Mouse (Mus musculus) 3134 (cell line): ENCODE results near the gene Cib4.

Experiments used
- DNase-seq: peaks from one replicate; pipeline ENCODE4 v3.0.0-alpha.2; 2011; ENCODE audit warnings: low spot score; ENCODE audit not compliant: insufficient read length; ENCODE audit errors: extremely low read depth

Gene Cib4

DNA sequence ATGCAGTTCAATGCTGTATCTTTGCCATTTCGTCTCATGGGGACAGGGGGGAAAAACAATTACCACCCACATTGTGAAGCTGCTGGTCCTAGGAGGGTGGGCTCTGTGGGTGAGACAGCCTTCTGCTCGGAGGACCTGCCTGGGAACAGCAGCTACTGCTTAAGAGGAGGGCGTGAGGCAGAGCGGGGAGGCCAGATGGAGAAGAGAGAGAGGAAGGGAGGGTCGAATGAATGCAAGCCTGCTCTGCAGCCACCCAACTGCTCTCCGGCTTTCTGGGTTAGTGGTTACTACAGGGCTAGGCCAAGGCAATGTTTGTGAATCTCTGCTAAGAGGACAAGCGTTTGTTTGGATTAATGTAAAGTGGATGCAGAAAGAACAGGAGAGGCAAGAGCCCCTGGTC is 26.1 kb downstream of the Cib4 start:
- DNase-seq = no peak

DNA sequence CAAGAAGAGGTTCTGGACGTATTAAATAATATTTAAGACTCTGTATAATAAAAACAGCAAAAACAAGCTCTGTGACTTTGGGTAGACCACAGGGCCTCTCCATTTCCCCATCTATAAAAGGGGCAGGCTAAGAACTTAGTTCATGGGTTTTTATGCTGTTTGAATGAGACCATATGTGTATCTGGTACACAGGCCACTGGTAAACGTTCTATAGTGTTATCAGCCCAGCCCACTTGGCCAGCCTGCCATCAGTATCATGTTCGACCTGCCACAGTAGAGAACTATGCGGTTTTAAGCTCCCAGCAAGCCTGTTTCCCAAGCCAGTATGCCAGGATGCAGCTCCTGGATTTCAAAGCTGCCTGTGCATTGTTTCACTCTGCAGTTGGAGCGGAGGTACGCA is 27.1 kb downstream of the Cib4 start:
- DNase-seq = no peak

DNA sequence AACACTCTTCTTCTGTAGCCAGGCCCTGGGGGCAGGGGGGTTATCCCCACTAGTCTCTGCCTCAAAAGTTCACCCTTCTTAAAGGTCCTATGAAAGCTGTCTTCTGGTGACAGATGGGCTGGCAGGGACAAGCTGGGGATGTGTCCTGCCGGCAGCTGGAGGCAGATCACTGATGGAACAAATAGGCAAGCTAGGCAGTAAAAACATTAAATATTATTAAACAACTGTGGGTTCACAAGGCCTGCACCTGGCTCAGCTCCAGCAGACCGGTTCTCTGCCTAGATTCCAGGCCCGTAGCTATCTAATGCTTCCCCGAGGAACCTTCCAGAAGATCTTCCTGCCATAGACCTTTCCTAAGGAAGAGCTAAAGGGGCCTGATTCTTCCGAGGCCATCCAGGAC is 27.5 kb downstream of the Cib4 start:
- DNase-seq = no peak

DNA sequence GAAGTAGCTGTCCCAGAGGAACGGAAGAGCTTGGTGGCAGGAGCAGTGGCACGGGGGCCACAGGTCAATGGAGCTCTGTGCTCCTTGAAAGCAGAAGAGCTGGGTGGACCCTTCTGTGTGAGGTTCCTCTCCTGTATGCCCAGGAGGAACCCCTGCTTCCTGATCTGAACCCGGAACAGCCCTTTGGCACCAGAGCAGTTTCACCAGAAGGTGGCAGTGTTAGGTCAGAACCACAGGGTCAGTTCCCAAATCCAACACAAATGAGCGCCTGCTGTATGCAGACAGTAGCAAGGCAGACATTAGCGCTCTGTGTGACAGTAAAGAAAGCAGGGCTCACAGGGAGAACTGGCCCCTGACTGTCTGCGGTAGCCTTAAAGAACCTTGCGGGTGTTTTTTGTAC is 29.3 kb downstream of the Cib4 start:
- peak; percentile 28 for DNase-seq

DNA sequence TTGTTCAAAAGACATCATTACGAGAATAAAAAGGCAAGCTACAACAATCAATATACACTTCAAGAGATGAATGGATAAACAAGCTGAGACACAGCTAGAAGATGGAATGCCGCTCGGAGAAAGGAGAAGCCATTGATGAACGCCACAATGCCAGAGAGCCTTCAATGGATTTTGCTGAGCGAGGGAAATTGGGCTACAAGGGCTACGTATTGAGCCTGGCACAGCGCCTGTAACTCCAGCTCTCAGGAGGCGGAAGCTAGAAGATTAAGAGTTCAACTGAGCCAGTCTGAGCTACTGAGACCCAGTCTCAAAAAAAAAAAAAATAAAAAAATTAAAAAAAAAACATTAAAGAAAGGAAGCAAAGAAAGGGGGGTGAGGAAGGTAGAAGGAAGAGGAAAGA is 32.5 kb downstream of the Cib4 start:
- no peak for DNase-seq

DNA sequence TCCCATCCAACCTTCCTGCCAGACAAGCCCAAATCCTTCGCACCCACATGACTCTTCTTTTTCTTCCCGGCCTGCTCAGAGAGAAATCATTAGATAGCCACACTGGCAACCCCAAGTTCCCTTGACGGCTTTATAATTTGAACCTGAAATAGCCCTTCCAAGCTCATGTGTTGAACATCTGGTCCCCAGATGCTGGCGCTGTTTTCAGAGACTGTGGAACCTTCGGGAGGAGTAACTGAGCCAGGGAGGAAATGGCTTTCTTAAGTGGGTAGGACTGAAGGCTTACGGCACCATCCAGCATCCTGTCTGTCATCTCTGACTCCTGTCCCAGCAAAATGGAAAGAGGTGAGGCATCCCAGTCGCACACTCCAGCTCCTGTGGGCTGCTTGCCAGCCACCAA is 48.3 kb downstream of the Cib4 start:
- DNase-seq = no peak

DNA sequence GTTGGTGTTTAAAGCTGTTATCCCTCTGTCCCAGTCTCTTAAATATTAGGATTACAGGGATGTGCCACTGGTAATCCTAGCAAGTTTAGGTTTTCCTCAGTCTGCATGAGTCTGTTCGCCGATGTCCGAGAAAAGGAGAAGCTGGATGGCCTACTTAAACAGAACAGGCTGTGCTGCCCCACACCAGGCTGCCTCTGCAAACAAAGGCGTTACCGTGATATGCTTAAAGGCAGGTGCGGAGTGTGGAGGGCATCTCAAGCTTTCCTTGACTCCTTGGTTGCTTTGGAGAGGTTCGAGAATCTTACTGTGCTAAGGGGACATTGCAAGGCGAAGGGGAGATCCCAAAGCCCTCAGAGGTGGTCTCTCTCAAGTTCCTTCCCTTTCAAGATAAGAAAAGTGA is 48.8 kb downstream of the Cib4 start:
- DNase-seq = no peak

DNA sequence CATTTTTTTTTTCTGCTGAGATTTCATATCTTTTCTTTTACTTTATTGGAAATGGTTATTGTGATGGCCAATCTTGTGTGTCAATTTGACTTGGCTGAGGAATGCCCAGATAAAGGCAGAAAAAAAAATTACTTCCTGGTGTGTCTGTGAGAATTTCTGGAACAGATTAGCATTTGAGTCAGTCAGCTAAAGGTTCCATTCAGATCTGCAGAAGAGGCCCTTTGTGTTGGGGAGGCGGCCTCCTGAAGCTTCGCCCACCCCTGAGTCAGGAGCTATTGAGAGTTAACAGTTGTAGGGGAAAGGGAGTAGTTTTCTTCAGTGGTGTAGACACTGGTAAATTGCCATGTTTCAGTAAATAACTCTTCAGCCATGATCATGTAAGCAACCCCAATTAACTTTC is 50.3 kb downstream of the Cib4 start:
- no peak for DNase-seq

DNA sequence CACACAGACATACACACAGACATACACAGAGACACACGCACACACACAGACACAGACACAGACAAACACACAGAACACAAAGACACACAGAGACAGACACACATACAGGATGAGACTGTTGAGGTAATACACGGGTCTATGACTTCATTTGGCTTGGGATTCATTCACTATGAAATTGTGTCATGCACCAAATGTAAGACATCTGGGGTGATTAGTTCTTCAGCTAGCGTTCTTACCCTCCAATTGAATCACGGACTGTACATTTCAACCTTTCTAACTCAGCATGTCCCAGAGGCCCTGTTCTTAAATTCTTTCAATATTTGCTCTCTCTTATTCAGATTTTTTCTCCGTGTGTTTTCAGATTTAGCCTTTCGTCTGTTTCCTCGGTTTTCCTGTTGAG is 51.0 kb downstream of the Cib4 start:
- DNase-seq = no peak

DNA sequence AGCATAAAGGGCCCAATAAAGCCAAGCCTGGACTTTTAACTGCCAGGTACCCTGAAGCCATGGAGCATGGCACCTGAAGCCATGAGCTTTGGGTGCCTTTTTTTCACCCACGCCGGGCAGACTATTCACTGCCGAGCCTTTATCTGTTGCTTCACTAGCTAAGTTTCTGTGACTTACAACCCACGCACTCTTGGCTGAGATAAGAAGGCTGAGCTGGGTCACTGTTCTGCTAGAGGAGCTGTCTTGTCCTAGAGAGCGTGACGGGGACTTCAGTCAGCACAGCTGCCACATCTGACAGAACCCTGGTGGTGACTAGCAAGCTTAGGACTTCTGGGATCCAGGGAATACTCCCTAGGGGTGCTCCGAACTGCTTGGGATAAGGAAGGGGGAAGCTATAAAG is 51.9 kb downstream of the Cib4 start:
- DNase-seq = no peak

DNA sequence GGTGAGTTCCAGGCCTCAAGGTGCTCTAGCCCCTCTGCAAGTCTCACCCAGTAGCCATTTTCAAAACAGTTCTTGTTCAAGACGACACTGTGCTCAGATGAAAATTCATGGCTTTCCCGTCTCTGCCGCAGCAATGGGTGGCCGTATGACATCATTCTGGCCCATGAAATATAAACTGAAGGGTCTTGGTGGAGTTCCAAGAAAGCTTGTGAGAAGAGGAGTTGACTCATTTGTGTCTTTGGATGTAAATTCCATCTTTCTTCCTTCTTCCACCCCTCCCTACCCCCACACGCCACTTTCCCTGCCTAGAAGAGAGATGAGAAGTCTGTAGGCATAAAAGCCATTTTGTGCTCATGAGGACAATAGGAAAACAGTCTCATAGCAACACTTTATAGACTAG is 54.8 kb downstream of the Cib4 start:
- DNase-seq = no peak

DNA sequence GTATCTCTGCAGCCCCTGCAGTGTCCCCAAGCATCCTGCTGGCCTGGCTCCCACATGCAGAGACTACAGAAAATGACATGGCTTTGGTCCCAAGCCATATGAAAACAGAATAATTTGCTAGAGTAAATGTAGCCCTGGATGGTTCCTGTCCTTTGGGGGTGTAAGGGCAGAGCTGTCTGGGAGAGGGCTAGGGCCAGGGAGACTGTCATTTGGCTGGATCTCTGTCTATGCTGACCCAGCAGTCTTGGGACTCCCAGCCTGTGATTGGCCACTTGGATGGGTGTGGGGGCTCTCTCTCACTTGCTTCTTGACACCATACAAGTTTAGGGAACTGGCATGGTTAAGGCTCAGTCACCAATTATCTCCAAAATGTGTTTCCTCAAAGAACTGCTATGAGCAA is 55.4 kb downstream of the Cib4 start:
- DNase-seq = no peak

DNA sequence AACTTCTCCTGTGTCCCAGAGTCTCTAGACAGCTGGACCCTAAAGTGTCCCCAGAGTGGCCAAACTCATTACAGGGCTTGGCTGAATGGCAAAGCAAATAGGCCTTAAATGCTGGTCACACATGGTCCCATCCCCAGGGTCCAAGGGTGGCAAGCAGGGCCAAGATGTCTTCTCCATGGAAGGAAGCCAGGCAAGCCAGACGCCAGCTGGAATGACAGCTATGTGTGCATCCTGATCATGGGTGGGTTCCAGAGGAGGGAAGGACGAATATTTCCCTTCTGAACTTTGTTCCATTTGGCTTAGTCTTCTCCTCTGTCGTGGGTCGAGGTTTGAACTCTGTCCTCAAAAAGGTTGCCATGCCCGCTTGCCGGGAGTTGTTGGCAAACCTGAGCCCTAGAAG is 60.5 kb downstream of the Cib4 start:
- no peak for DNase-seq

DNA sequence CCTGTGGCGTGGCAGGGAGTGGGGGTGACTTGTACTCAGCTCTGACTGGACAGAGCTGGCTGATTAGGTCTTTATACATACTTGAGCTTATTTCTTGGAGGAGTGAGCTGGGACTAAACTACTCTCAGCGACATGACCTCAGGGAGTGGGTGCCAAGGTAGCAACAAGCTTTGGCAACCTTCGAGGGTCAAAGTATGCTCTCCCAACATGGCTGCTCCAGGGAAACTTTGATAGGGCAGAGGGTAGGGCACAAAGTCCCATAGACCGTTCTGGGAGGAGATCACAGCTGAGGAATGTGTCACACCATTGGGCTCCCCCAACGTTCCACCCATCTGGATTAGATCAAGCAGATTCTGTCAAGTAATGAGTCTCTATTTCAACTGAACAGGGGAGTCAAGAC is 61.0 kb downstream of the Cib4 start:
- no peak for DNase-seq

DNA sequence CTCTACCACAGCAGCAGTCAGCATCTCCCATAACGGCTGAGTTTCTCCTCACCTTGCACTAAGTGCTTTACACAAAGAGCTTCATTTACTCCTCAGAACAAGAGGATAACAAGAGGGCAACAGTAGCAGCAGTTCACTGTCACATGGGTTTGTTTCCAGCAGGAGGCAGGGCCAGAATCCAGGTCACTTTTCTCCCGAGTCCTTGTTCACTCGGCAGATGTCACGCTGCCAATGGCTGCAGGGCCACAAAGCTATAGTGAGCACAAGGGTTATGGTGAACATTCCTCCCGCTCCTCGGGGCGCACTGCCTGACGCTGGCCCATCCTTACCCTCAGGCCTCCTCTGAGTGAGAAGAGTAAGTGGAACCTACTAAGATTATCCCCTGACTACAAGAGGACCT is 62.1 kb downstream of the Cib4 start:
- DNase-seq = no peak

DNA sequence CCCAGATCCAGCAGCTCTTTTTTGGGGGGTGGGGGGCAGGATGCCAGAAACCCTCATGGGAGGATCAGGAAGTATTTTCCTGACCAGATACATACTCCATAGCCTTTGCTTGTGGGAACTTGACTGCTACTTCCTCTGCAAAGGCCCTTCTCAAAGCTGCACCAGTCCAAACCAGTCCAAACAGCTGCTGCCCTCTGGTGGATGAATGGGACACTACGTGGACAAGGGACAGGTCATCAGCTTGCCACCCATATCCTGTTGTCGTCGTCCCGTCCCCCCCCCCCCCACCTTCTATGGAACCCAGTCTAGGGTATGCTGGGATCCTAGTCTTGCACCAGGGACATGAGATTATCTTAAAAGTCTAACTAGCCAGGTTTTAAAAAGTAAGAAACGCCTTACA is 63.3 kb downstream of the Cib4 start:
- no peak for DNase-seq

DNA sequence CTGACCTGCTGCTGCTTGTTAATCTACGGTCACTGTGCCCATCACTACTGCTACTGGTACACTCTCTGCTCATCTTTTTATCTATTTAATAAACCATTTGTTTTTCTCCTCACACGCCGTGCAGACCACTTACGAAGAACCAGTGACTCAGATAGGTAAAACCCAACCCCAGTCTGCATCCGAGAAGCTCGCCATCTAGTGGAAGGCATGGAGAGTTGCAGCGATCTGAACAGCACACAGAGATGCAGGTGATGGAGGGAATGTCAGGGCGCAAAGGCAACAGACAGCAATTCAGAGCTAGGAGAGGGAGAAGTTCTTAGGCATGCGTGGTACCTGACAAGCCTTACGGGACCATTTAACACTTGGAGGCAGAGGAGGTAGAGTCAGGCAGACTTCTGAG is 69.1 kb downstream of the Cib4 start:
- no peak for DNase-seq

DNA sequence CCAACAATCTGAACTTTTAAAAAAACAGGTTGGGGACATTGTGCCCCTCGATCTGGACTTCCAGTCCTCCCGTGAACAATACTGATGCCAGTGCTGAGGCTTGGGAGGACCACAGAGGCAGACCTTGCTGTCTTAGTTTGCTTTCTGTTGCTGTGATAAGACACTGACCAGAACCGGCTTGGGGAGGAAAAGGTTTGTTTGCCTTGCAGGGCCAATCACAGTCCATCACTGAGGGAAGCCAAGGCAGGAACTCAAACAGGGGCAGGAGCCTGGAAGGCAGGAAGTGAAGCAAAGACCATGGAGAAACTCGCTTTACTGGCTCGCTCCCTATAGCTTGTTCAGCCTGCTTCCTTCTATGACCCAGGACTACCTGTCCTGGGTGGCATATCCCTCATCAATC is 73.5 kb downstream of the Cib4 start:
- DNase-seq = no peak

DNA sequence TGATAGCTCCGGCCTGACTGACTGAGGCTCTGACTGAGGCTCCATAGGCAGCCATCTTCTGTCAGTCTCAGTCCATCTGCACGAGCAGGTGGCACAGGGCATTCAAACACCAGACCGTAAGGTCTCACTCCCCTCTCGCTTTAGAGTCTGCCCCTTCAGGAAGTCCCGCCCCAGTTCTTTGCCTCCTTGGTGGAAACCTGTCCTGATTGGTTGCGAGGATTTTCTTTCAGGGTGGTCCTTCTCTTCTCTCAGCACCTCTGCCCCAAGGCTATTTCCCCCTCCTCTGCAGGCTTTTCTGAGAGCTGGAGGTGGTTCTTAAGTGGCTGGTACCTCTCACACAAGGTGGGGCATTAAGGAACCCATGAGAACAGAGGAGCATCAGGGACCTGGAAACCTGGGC is 75.2 kb downstream of the Cib4 start:
- DNase-seq = no peak

DNA sequence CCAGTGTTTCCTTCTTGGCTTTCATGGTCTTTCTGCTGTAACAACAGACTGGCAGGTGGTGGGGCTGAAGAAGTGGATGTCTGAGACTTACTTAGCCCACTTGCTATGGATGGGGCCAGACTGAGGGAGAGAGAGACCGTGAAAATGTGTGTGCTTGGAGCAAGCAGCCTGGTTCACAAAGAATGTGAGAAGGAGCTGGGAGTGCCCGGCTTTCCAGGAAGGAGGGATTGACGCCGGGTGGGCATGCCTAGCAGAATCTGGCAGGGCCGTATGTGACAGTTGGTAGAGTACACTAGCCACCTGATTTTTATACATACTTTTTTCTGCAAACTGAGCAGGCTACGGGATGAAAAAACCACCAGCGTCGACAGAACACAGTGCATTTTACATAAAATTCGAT is 79.3 kb downstream of the Cib4 start:
- no peak for DNase-seq

DNA sequence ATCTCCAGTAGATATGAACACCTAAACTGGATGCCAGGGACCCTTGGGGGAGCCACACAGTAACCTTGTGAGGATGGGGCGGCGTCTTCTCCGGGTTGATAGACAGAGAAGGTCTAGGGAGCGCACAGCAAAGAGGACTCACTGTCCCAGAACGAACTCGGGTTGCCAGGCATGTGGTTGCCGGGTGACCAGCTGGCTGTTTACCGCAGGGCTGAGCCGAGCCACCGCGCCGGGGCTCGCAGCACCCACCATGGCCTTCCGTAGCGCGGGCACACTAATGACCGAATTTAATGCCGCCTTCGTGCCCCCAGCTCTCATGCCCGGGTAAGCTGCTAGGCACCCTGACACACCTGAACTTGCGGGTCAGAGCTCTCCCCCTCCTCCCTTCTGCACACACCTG is 79.8 kb downstream of the Cib4 start, which contains the start of gene 1700001C02Rik:
Gene 1700001C02Rik, plus strand, starts transcription at position 187 of the 400 bp plus-strand sequence.
- no peak for DNase-seq

DNA sequence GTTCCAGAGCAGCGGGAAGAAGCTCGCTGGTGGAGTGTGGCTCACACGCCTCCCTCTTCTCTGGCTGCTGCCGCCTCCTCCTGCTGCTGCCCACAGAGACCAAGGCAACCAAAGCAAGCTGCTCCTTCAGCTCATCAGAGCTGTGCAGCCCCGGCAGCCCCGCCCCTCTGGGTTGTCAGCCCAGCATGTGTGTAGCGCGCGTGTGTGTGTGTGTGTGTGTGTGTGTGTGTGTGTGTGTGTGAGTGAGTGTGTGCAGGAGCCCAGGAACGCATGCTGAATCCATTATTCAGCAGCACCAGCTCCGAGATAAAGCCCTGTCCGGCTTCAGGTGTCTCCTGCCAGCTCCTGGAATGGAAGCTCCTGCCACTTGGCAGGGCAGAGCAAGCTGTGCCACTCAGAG is 83.8 kb downstream of the Cib4 start, which contains the start of gene Otof:
Gene Otof, minus strand, starts transcription at position 112 of the 400 bp plus-strand sequence.
- no peak for DNase-seq

DNA sequence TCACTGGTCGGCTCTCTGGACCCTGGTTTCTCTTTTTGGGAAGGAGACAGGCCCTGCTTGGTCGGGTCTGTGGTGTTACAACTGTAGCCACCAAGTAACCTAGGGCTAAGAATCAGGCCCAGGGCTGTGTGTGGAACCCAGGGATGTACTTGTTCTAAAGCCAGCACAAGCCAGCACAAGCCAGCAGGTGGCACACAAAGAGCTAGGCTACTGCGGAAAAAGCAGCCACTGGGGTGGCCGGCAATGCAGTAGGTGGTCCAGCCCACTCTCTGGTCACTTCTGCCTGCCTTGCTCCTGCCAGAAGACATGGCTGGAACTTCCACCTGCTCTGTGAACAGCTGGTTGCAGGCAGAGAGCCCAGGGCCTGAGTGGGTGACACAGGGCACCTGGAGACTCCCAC is 85.5 kb downstream of the Cib4 start:
- DNase-seq = no peak

DNA sequence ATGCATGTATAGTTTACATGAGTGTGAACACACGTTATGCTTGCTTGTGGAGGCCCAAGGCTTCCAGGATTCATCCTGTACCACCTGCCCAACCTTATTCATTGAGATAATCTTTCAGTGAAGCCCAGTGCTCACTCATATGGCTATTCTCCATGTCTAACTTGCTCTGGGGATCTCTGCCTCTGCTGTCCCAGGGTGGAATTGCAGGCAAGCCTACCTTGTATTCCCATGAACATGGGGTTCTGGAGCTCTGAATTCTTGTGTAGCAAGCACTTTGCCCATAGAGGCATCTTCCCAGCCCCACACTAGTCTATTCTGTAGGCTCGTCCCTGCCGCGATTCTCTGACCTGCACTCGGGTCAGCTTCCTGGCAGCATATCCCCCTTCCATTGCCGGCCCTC is 89.6 kb downstream of the Cib4 start:
- DNase-seq = no peak
